Mouse (Mus musculus) limb, embryonic 14.5 days (tissue): Measurements from ENCODE around the gene Spag7. TPM values are rescaled to one million over a fixed set of nuclear protein-coding genes. Genes with fewer than 3 reads are reported as not detected.

ENCODE experiments used
- ATAC-seq: fragments of 200-750 bp; cut with Nextera tagmentation; 2 replicates; pipeline ENCODE4 v1.8.0; 2017; ENCODE audit warnings: low read depth, moderate number of reproducible peaks, moderate TSS enrichment; ENCODE audit not compliant: low FRiP score
- DNase-seq: peaks from one replicate; pipeline ENCODE4 v3.0.0-alpha.2; 2015; ENCODE audit warnings: low spot score
- H3K27ac ChIP-seq: fragments of 300-500 bp; sonication (generic); replicated peaks from 2 replicates; pipeline ENCODE4 v1.5.1; 2014; ENCODE audit warnings: low read depth, mild to moderate bottlenecking, low read length, moderate library complexity, mixed read lengths
- H3K27me3 ChIP-seq: fragments of 300-500 bp; sonication (generic); 2 replicates; pipeline ENCODE4 v1.6.1; 2014; ENCODE audit warnings: low read length, mixed read lengths; ENCODE audit not compliant: control insufficient read depth, insufficient read depth
- H3K36me3 ChIP-seq: fragments of 300-500 bp; sonication (generic); 2 replicates; pipeline ENCODE4 v1.6.1; 2014; ENCODE audit warnings: mild to moderate bottlenecking, low read length, moderate library complexity, mixed read lengths; ENCODE audit not compliant: control insufficient read depth, insufficient read depth
- H3K4me1 ChIP-seq: fragments of 300-500 bp; sonication (generic); 2 replicates; pipeline ENCODE4 v1.6.1; 2014; ENCODE audit warnings: antibody characterized with exemption, low read length, mixed read lengths; ENCODE audit not compliant: control insufficient read depth, insufficient read depth
- H3K4me2 ChIP-seq: fragments of 300-500 bp; sonication (generic); replicated peaks from 2 replicates; pipeline ENCODE4 v1.6.1; 2014; ENCODE audit warnings: low read depth, mild to moderate bottlenecking, low read length, moderate library complexity; ENCODE audit not compliant: severe bottlenecking
- H3K4me3 ChIP-seq: fragments of 300-500 bp; sonication (generic); replicated peaks from 2 replicates; pipeline ENCODE4 v1.5.1; 2014; ENCODE audit warnings: low read length
- H3K9ac ChIP-seq: fragments of 300-500 bp; sonication (generic); 2 replicates; pipeline ENCODE4 v1.6.1; 2014; ENCODE audit warnings: mild to moderate bottlenecking, low read depth, low read length, moderate library complexity; ENCODE audit not compliant: severe bottlenecking
- H3K9me3 ChIP-seq: fragments of 300-500 bp; sonication (generic); 2 replicates; pipeline ENCODE4 v1.6.1; 2016; ENCODE audit warnings: low read length; ENCODE audit not compliant: control insufficient read depth
- POLR2A ChIP-seq: fragments of 200-500 bp; IDR thresholded peaks from 2 replicates; pipeline ENCODE4 v1.8.0; 2012; ENCODE audit warnings: inconsistent platforms, mild to moderate bottlenecking, moderate library complexity, borderline replicate concordance; ENCODE audit not compliant: insufficient read depth, insufficient read length; ENCODE audit errors: extremely low read depth
- WGBS: fragments of 180-500 bp; shearing (Covaris S2); extraction: QIAGEN DNeasy Blood & Tissue Kit; methylation state at CpG from one replicate; pipeline ENCODE4 v1.1.7; 2014; 5-methylcytosine and 5-hydroxymethylcytosine counted together
- polyA plus RNA-seq, 2 experiments: library from polyadenylated mRNA; depleted of rRNA in 1 of 2; stranded (reverse) in 1 of 2; unstranded in 1 of 2; fragments of >200 nt; fragmentation: Nextera tagmentation in 1 of 2; extraction: Ambion mirVana in 1 of 2; gene quantifications; 2 replicates each; pipeline versions ENCODE4 v1.2.1 to v1.2.3; 2012 to 2014

Spag7 gene
- polyA plus RNA-seq, 2 experiments, result 93.7 to 97.0 TPM

DNA sequence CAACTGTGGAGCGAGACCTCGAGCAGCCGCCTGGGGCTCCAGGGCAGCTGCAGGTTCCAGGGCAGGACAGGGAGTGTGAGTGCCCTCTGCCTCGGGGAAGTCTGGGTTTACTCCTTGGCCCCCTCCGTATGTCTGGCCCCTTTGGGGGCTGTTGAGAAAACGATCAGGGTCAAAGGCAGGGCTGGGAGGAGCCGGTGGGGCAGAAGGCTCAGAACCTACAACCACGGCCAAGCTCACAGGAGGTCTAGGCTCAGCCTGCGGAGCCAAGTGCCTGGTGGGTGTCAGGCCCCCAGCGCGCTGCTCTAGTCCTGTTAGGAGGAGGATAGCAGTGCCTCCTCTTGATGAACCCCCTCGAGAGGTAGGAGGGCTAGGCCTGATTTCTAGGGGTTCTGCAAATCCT is 12.0 kb upstream of the Spag7 start:
- no peak overlapping the region for H3K27ac ChIP-seq
- DNase-seq (no peak), ATAC-seq (no peak)
- H3K9me3 ChIP-seq, result no peaks in the 10 kb centered on the region
- no peak overlapping the region for H3K9ac ChIP-seq
- H3K36me3 ChIP-seq, result peaks cover 69% of the 10 kb centered on the region
- H3K4me3 ChIP-seq, result no peak overlapping the region
- WGBS, result 63% methylated on average over 12 of the region's 12 CpGs
- no peak for TF ChIP-seq POLR2A
- no peaks in the 10 kb centered on the region for H3K27me3 ChIP-seq
- no peak overlapping the region for H3K4me2 ChIP-seq
- H3K4me1 ChIP-seq, result no peaks in the 10 kb centered on the region

DNA sequence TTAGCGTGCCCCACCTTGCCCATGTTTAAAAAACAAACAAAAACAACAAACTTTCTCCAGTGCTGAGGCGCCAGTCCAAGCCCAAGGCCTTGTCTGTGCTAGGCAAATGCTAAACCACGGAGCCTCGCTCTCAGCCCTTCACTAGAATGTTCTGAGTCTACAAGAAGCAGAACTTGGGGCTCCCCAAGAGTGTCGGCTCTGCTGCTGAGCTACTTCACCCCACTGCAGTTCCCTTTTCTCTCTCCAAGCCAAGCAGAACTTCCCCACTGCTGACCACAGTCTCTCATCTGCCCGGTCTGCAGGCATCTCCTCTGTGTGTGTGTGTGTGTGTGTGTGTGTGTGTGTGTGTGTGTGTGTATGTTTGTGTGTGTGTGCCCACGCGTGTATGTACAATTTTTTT is 10.7 kb upstream of the Spag7 start:
- no peak overlapping the region for H3K9ac ChIP-seq
- no peak overlapping the region for H3K4me3 ChIP-seq
- H3K27ac ChIP-seq, result no peak overlapping the region
- DNase-seq (no peak), ATAC-seq (no peak)
- no peak overlapping the region for H3K4me2 ChIP-seq
- H3K36me3 ChIP-seq, result peaks cover 71% of the 10 kb centered on the region
- no peaks in the 10 kb centered on the region for H3K4me1 ChIP-seq
- no peaks in the 10 kb centered on the region for H3K27me3 ChIP-seq
- no peak for TF ChIP-seq POLR2A
- WGBS, result 88% methylated on average over 8 of the region's 8 CpGs
- no peaks in the 10 kb centered on the region for H3K9me3 ChIP-seq

DNA sequence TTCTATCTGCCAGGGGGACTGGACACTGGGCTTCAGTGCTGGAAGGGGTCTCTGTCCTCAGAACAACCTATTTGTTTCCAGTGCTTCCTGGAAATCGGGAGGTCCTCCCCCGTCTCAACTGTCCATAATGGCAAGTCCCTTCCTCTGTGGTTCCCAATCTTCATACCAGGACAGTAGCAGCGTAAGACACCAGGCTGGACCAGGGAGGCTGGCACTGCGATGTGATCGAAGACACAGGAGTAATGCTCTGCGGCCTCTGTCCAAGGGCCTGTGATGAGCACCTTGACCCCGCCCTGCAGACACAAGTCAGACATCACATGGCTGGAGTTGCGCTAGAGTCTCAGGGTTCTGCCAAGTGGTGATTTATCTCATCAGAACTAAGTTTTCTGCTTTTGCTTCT is 10.1 kb upstream of the Spag7 start:
- DNase-seq (no peak), ATAC-seq (no peak)
- Histone ChIP-seq H3K27ac (no peak overlapping the region), H3K36me3 (peaks cover 70% of the 10 kb centered on the region), H3K4me1 (no peaks in the 10 kb centered on the region), H3K9me3 (no peaks in the 10 kb centered on the region), H3K4me3 (no peak overlapping the region), H3K9ac (no peak overlapping the region), H3K4me2 (no peak overlapping the region), H3K27me3 (no peaks in the 10 kb centered on the region)
- 91% methylated on average over 8 of the region's 8 CpGs for WGBS
- TF ChIP-seq POLR2A, result no peak

DNA sequence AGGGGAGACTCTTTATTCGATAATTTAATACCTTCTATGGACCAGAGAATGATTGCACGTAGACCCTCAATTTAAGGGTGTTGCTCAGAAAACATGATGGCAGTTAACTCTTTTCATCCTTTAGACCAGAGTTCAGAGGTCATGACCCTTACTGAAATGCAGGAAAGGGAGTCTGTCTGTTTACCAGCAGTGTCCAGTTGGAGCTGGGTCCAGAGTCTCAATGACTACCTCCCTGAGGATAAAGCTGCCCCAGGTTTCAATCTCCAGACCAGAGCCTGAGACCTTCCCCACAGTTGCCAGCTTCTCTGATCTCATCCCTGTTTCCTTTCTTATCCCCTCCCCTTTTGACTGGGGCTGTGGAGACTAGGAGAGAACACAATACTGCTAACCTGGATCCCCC is 9.4 kb upstream of the Spag7 start:
- no peak overlapping the region for H3K9ac ChIP-seq
- 66% methylated on average over 2 of the region's 2 CpGs for WGBS
- TF ChIP-seq POLR2A, result no peak
- no peaks in the 10 kb centered on the region for H3K4me1 ChIP-seq
- H3K9me3 ChIP-seq, result no peaks in the 10 kb centered on the region
- H3K4me2 ChIP-seq, result no peak overlapping the region
- ATAC-seq, result no peak
- H3K27me3 ChIP-seq, result no peaks in the 10 kb centered on the region
- H3K27ac ChIP-seq, result no peak overlapping the region
- H3K36me3 ChIP-seq, result peaks cover 66% of the 10 kb centered on the region
- no peak for DNase-seq
- no peak overlapping the region for H3K4me3 ChIP-seq

DNA sequence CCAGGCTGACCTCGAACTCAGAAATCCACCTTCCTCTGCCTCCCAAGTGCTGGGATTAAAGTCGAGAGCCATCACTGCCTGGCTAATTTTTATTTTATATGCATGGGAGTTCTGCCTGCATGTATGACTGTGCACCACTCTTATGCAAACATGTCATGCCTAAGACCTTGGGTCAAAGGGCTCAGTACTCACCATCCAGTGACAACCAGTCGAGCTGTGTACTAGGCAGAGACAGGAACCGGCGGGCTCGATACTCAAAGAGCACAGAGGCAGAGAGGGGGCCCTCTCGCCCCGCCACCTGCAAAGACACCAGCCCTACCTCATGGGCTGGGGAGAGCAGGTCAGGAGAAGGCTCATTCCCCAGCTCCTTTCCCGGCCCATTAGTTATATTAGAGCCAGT is 8.9 kb upstream of the Spag7 start:
- H3K36me3 ChIP-seq, result peaks cover 63% of the 10 kb centered on the region

DNA sequence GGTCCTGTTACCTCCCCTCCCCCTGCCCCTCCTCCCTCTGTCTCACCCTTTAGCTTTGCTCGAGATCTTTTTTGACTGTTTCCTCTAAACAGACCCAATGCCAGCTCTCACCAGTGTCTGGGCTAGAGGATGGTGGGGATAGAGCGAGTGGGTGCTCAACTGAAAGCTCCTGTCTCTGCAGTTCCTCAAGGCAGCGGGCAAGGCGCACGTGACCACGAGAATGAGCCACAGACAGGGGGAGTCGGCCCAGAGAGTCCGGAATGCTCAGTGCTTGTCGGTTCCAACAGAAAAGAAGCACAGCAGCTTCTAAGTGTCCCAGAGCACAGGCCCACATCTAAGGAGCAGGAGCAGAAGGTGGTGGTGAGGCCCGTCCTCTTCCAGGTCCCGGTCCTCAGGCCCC is 5.3 kb upstream of the Spag7 start:
- Histone ChIP-seq H3K4me2 (no peak overlapping the region), H3K36me3 (peaks cover 56% of the 10 kb centered on the region), H3K27ac (no peak overlapping the region), H3K27me3 (no peaks in the 10 kb centered on the region), H3K9me3 (no peaks in the 10 kb centered on the region), H3K9ac (no peak overlapping the region), H3K4me1 (0 out of 2 replicates have a peak, but pooled peaks cover 2% of the 10 kb centered on the region), H3K4me3 (no peak overlapping the region)
- no peak for TF ChIP-seq POLR2A
- 68% methylated on average over 10 of the region's 11 CpGs for whole genome bisulfite sequencing
- ATAC-seq (no peak), DNase-seq (no peak)

More for the DNA sequence above, 8.9 kb upstream of the Spag7 start:
- no peak overlapping the region for H3K27ac ChIP-seq
- H3K9ac ChIP-seq, result no peak overlapping the region
- no peak overlapping the region for H3K4me2 ChIP-seq
- H3K4me3 ChIP-seq, result no peak overlapping the region
- no peaks in the 10 kb centered on the region for H3K9me3 ChIP-seq
- TF ChIP-seq POLR2A, result no peak
- 78% methylated on average over 9 of the region's 9 CpGs for WGBS
- no peaks in the 10 kb centered on the region for H3K27me3 ChIP-seq
- no peaks in the 10 kb centered on the region for H3K4me1 ChIP-seq
- DNase-seq (no peak), ATAC-seq (no peak)
